Mouse (Mus musculus) ES-Bruce4 (cell line): ENCODE data around the gene 1700066M21Rik. TPM values are rescaled to one million over a fixed set of nuclear protein-coding genes. Genes with fewer than 3 reads are reported as not detected.

Source experiments
- H3K27ac ChIP-seq: 2 replicates; pipeline ENCODE4 v1.5.1; 2012; ENCODE audit warnings: low read length, inconsistent platforms; ENCODE audit not compliant: insufficient read depth
- H3K27me3 ChIP-seq: 2 replicates; pipeline ENCODE4 v1.6.1; 2012; ENCODE audit warnings: mild to moderate bottlenecking, low read length, inconsistent platforms; ENCODE audit not compliant: control insufficient read depth, poor library complexity, insufficient read depth, severe bottlenecking
- H3K36me3 ChIP-seq: 2 replicates; pipeline ENCODE4 v1.6.1; 2012; ENCODE audit warnings: inconsistent platforms, mild to moderate bottlenecking, low read length, moderate library complexity; ENCODE audit not compliant: control insufficient read depth, poor library complexity, insufficient read depth, severe bottlenecking
- H3K4me1 ChIP-seq: one replicate; pipeline ENCODE4 v1.8.1; 2011; ENCODE audit warnings: low read length; ENCODE audit not compliant: control insufficient read depth, insufficient read depth
- H3K4me3 ChIP-seq: 2 replicates; pipeline ENCODE4 v1.5.1; 2011; ENCODE audit warnings: low read depth, mild to moderate bottlenecking, low read length
- H3K9ac ChIP-seq: 2 replicates; pipeline ENCODE4 v1.6.1; 2012; ENCODE audit warnings: low read depth, mild to moderate bottlenecking, inconsistent platforms; ENCODE audit not compliant: poor library complexity, severe bottlenecking
- H3K9me3 ChIP-seq: replicated peaks from 2 replicates; pipeline ENCODE4 v1.6.1; 2012; ENCODE audit warnings: mild to moderate bottlenecking, low read length, inconsistent platforms; ENCODE audit not compliant: control insufficient read depth, poor library complexity, insufficient read depth, severe bottlenecking
- CTCF ChIP-seq: IDR thresholded peaks from one replicate; pipeline ENCODE4 v1.8.1; 2011; ENCODE audit warnings: low read depth, low read length
- EP300 ChIP-seq: IDR thresholded peaks from 2 replicates; pipeline ENCODE4 v1.6.1; 2011; ENCODE audit warnings: low read depth, low read length; ENCODE audit not compliant: insufficient read depth
- POLR2A ChIP-seq: IDR thresholded peaks from one replicate; pipeline ENCODE4 v1.8.1; 2011; ENCODE audit warnings: low read length; ENCODE audit not compliant: insufficient read depth
- polyA plus RNA-seq: library from polyadenylated mRNA; stranded (reverse); fragments of >200 nt; gene quantifications from 2 replicates; pipeline ENCODE4 v1.2.4, GENCODE M21; 2011; ENCODE audit warnings: low read depth; ENCODE audit not compliant: missing spikeins, insufficient read depth, insufficient read length

Gene 1700066M21Rik
- polyA plus RNA-seq, result 5.9 and 6.1 TPM in 2 replicates

DNA sequence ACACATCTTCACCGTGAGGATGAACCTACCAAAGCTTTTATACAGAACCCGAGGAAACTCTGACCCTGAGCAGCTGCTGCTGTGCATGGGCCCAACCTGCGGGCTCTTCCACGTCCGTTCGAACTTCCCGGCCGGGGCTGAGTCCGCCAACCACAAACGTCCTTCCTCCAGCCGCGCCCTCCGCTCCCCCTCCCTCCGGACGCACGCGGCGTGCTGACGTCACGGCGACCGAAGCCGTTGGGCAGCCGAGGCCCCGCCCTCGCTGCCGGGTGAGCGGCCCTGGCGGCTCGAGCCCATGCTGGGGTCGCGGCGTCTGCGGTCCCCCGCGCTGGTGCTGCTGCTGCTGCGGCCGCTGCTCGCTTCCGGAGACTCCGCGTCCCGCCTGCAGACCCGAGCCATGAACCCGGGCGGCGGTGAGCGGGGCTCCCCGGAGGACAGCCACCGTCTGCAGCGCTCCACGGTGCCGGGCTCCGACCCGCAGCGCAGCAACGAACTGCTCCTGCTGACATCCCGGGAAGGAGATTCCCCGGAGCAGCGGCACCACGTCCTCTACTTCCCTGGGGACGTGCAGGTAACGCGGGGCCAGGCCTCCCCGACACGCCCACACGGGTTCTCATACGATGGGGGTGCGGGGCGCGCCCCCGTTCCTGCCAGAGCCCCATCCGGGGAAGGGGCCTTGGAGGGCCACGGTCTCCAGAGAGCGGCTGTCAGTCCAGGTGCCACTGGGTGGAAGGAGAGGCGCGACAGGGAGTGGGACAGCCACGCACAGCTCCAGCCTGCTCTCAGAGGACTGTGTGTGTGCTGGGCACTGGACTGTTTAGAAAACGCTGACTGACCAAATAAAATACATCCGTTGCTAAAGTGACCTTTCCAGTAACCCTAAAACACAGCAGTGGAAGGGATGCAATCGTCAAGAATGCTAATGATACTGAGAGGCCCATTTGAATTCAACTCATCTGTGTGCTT, at the start of gene 1700066M21Rik:
Gene 1700066M21Rik, plus strand, starts transcription at position 245 of the 966 bp plus-strand sequence.
- H3K4me3 ChIP-seq, result peak within 1 kb of the TSS; percentile 78
- no peak for TF ChIP-seq CTCF
- peak; percentile 76 for TF ChIP-seq POLR2A
- no peaks in the 10 kb centered on the region for H3K27me3 ChIP-seq
- no peaks in the 10 kb centered on the region for H3K36me3 ChIP-seq
- peaks cover 2% of the 10 kb centered on the region; the same call in 1 of the 2 replicates for H3K9me3 ChIP-seq
- H3K9ac ChIP-seq, result peak within 1 kb of the TSS; percentile 75
- no peaks in the 10 kb centered on the region for H3K4me1 ChIP-seq
- H3K27ac ChIP-seq, result peak within 1 kb of the TSS; percentile 72; the same call in 1 of the 2 replicates

DNA sequence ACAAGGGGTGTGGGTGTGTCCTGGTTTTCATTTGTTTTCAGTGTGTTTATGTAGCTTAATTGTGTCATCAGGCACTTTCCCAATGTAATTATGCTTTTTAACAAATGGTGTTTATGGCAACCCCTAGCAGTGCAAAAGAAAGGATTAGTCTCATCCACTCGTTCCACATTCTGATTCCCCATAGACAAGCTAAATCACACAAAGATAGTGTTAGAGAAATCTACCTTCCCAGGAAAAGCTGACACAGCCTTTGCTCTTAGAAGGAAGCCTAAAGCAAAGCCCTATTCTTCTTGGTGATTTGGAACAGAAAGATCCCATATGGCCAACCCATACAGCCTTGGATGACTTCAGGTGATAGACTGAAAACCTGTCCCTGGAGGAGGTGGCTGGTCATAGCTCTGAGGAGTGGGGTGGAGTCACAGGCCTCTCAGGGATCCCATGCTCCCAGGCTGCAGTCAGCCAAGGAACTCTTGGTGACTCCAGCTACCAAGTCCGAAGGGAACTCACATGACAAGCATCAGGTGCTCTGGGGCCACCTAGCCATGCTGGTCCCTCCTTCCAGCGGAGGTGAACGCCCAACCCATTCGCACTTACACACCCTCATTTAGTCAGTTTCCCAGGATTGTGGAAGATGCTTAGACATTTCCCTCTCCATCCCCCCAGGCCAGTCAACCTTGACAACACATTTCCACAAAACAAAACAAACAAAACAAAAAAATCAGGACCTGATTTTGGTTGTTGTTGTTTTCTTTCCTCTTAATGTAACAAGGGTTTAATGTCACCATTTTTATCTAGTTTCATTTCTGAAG, 47.9 kb upstream of the 1700066M21Rik start:
- Histone ChIP-seq H3K9me3 (no peaks in the 10 kb centered on the region), H3K27me3 (no peaks in the 10 kb centered on the region), H3K36me3 (no peaks in the 10 kb centered on the region), H3K4me3 (no peak overlapping the region), H3K27ac (no peak overlapping the region), H3K4me1 (no peaks in the 10 kb centered on the region), H3K9ac (no peak overlapping the region)
- no peak for TF ChIP-seq CTCF
- peak; percentile 77; the same call in 1 of the 2 replicates for TF ChIP-seq EP300

- H3K27ac ChIP-seq, result no peak overlapping the region
- H3K36me3 ChIP-seq, result no peaks in the 10 kb centered on the region
- H3K4me1 ChIP-seq, result no peaks in the 10 kb centered on the region
- H3K4me3 ChIP-seq, result no peak overlapping the region
- H3K27me3 ChIP-seq, result no peaks in the 10 kb centered on the region
- no peaks in the 10 kb centered on the region for H3K9me3 ChIP-seq
- no peak for TF ChIP-seq POLR2A
- no peak for TF ChIP-seq EP300
- no peak for TF ChIP-seq CTCF
- H3K9ac ChIP-seq, result no peak overlapping the region
These were observed 47.2 kb upstream of the 1700066M21Rik start for GRCm38 (mm10) chr1:57330228-57330627.

DNA sequence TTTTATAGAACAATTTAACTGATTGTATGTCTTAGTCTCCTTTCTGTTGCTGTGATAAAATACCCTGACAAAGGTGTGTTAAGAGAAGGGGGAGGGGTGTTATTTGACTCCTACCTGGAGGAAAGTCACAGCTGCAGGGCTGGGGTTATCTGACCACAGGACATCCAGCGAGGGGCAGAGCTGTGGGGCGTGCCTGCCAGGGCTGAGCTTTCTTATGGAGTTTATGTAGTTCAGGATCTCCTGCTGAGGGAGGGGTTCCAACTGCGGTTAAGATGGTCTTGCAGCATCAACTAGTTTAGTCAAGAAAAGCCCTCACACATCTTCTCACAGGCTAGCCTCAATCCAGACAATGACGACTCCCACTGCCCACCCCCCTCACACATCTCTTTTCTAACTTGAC, 45.4 kb upstream of the 1700066M21Rik start:
- no peak overlapping the region for H3K27ac ChIP-seq
- no peaks in the 10 kb centered on the region for H3K36me3 ChIP-seq
- H3K9ac ChIP-seq, result no peak overlapping the region
- H3K9me3 ChIP-seq, result no peaks in the 10 kb centered on the region
- no peak overlapping the region for H3K4me3 ChIP-seq
- no peaks in the 10 kb centered on the region for H3K27me3 ChIP-seq
- no peak for TF ChIP-seq CTCF
- peak; percentile 55; the same call in 1 of the 2 replicates for TF ChIP-seq EP300
- no peaks in the 10 kb centered on the region for H3K4me1 ChIP-seq

DNA sequence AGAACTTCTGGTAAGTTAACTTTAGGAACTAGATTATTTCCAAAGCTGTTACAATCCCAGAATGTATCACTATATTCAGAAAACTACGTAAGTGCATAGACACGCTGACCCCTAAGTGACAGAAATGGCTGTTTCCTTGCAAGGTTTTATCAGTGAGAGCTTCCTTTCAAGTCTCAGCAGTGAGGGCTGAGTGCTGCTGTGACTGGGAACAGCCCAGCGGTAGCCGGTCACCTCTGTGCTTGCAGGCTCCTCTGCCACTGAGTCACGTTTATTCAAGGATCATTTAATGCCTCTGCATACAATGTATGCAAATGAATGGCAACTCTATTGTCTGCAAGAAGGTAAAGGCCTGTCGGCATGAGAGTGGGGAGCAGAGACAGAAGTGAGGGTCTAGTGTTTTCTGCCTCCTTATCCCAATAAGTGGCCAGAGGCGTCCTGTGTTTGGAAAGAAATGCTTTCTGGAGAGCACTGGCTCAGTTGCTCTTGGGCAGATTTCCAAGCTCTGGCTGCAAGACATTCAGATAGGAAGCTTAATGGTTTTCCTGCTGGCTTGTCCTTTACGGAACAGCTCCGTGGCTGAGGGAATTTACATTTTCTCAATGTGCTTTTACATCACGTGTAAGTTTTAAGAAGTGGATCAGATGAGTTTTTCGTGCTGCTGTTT, 43.7 kb upstream of the 1700066M21Rik start:
- no peaks in the 10 kb centered on the region for H3K4me1 ChIP-seq
- no peaks in the 10 kb centered on the region for H3K9me3 ChIP-seq

More for the DNA sequence above, 43.7 kb upstream of the 1700066M21Rik start:
- TF ChIP-seq EP300 (0 out of 2 replicates have a peak, but pooled peaks have one; percentile 22), CTCF (no peak), POLR2A (no peak)
- Histone ChIP-seq H3K4me3 (no peak overlapping the region), H3K27ac (peak overlapping the region; percentile 13), H3K36me3 (no peaks in the 10 kb centered on the region), H3K27me3 (no peaks in the 10 kb centered on the region), H3K9ac (no peak overlapping the region)
